Mouse (Mus musculus) megakaryocyte, embryonic 14.5 days (primary cell): ENCODE measurements around the gene Cct3. TPM values are rescaled to one million over a fixed set of nuclear protein-coding genes. Genes with fewer than 3 reads are reported as not detected.
"Not testable (repeated sequence)": the region's sequence is repeated elsewhere in the genome, so short reads cannot be mapped to it uniquely, and the experiment has no call there.

Experiments
- H3K27me3 ChIP-seq: replicated peaks from 2 replicates; pipeline ENCODE3; 2012; ENCODE audit warnings: inconsistent platforms
- H3K36me3 ChIP-seq: replicated peaks from 2 replicates; pipeline ENCODE3; 2012; ENCODE audit warnings: low read length, inconsistent platforms, mixed read lengths
- H3K4me1 ChIP-seq: 2 replicates; pipeline ENCODE4 v1.6.1; 2012; ENCODE audit warnings: inconsistent platforms
- H3K4me3 ChIP-seq: replicated peaks from 2 replicates; pipeline ENCODE3; 2012; ENCODE audit warnings: moderate library complexity, mild to moderate bottlenecking, inconsistent platforms
- H3K9me3 ChIP-seq: 2 replicates; pipeline ENCODE4 v1.6.1; 2012; ENCODE audit warnings: inconsistent platforms
- FLI1 ChIP-seq: IDR thresholded peaks from 2 replicates; pipeline ENCODE4 v1.6.1; 2012; ENCODE audit warnings: low read length, inconsistent platforms, mixed read lengths
- GATA1 ChIP-seq: IDR thresholded peaks from 3 replicates; pipeline ENCODE4 v1.6.1; 2012; ENCODE audit warnings: mixed read lengths, low read length, inconsistent platforms, borderline replicate concordance
- polyA plus RNA-seq: library from polyadenylated mRNA; stranded (reverse); fragments of >175 nt; gene quantifications from 2 replicates; pipeline ENCODE4 v1.2.3, GENCODE M21; 2012; ENCODE audit warnings: low replicate concordance; ENCODE audit not compliant: insufficient read depth

The Cct3 gene
- polyA plus RNA-seq, 1 experiment: 29.4 TPM

GRCm38 (mm10) chr3:88271859-88272258 lies 25.1 kb upstream of the Cct3 start:
- no peak overlapping the region for H3K4me3 ChIP-seq
- H3K27me3 ChIP-seq: peaks cover 13% of the 10 kb centered on the region
- H3K4me1 ChIP-seq: no peaks in the 10 kb centered on the region; the same call in 1 of the 2 replicates
- H3K36me3 ChIP-seq: no peaks in the 10 kb centered on the region
- no peak for TF ChIP-seq FLI1
- no peak for TF ChIP-seq GATA1
- H3K9me3 ChIP-seq: peaks cover 4% of the 10 kb centered on the region; the same call in 1 of the 2 replicates

GRCm38 (mm10) chr3:88274002-88274401 lies 22.9 kb upstream of the Cct3 start:
- no peaks in the 10 kb centered on the region for H3K4me1 ChIP-seq
- TF ChIP-seq FLI1 (no peak), GATA1 (no peak)
- peaks cover 4% of the 10 kb centered on the region; the same call in 1 of the 2 replicates for H3K9me3 ChIP-seq
- no peak overlapping the region for H3K4me3 ChIP-seq
- no peaks in the 10 kb centered on the region for H3K36me3 ChIP-seq
- peaks cover 12% of the 10 kb centered on the region for H3K27me3 ChIP-seq

GRCm38 (mm10) chr3:88276121-88276520 lies 20.8 kb upstream of the Cct3 start:
- no peaks in the 10 kb centered on the region for H3K4me1 ChIP-seq
- no peak for TF ChIP-seq GATA1
- H3K9me3 ChIP-seq: peaks cover 4% of the 10 kb centered on the region; the same call in 1 of the 2 replicates
- no peaks in the 10 kb centered on the region for H3K36me3 ChIP-seq
- H3K27me3 ChIP-seq: peaks cover 5% of the 10 kb centered on the region
- no peak overlapping the region for H3K4me3 ChIP-seq

- TF ChIP-seq GATA1 (no peak), FLI1 (no peak)
- Histone ChIP-seq H3K4me3 (no peak overlapping the region), H3K4me1 (no peaks in the 10 kb centered on the region), H3K9me3 (peaks cover 4% of the 10 kb centered on the region; the same call in 1 of the 2 replicates), H3K36me3 (no peaks in the 10 kb centered on the region), H3K27me3 (peaks cover 5% of the 10 kb centered on the region)
Observed at GRCm38 (mm10) chr3:88276529-88277143, 20.3 kb upstream of the Cct3 start.

- TF ChIP-seq FLI1 (no peak), GATA1 (no peak)
- Histone ChIP-seq H3K9me3 (no peaks in the 10 kb centered on the region), H3K4me1 (no peaks in the 10 kb centered on the region), H3K27me3 (no peaks in the 10 kb centered on the region), H3K4me3 (no peak overlapping the region), H3K36me3 (peaks cover 1% of the 10 kb centered on the region)
Observed at GRCm38 (mm10) chr3:88280035-88280434, 16.9 kb upstream of the Cct3 start.

GRCm38 (mm10) chr3:88281141-88281916 lies 15.6 kb upstream of the Cct3 start:
- H3K4me1 ChIP-seq, H3K9me3 ChIP-seq, H3K36me3 ChIP-seq, H3K27me3 ChIP-seq, H3K4me3 ChIP-seq: not testable (repeated sequence)

GRCm38 (mm10) chr3:88284815-88285564 lies 11.9 kb upstream of the Cct3 start:
- H3K9me3 ChIP-seq, H3K27me3 ChIP-seq, H3K4me3 ChIP-seq, H3K4me1 ChIP-seq: not testable (repeated sequence)
- H3K36me3 ChIP-seq: peaks cover 25% of the 10 kb centered on the region

- H3K4me1 ChIP-seq, H3K9me3 ChIP-seq, H3K4me3 ChIP-seq, H3K27me3 ChIP-seq: not testable (repeated sequence)
- peaks cover 29% of the 10 kb centered on the region for H3K36me3 ChIP-seq
Observed at GRCm38 (mm10) chr3:88285565-88285895, 11.4 kb upstream of the Cct3 start.

- Histone ChIP-seq H3K4me1 (peaks cover 3% of the 10 kb centered on the region), H3K9me3 (no peaks in the 10 kb centered on the region), H3K27me3 (no peaks in the 10 kb centered on the region), H3K4me3 (no peak within 1 kb of the TSS), H3K36me3 (peaks cover 31% of the 10 kb centered on the region)
- no peak for TF ChIP-seq GATA1
- TF ChIP-seq FLI1: no peak
Observed at GRCm38 (mm10) chr3:88287110-88287509, 9.8 kb upstream of the Cct3 start, which contains the start of gene Gm38392. Gene Gm38392 (minus strand): TSS chr3:88287210.

GRCm38 (mm10) chr3:88288133-88288713 lies 8.7 kb upstream of the Cct3 start:
- not testable (repeated sequence) for H3K4me3 ChIP-seq, H3K9me3 ChIP-seq, H3K27me3 ChIP-seq, H3K4me1 ChIP-seq
- H3K36me3 ChIP-seq: peaks cover 31% of the 10 kb centered on the region
